Mouse (Mus musculus) left cerebral cortex, adult 2 months (tissue): ENCODE measurements at regions not wholly inside any gene's neighbourhood (a gene's known extent, or its start where the extent isn't known, plus 50 kb on each side); places are given as distances from the start of the nearest gene placed in this dataset.
A peak's percentile ranks its signal among the peaks of the same experiment; 100 is the strongest.

Experiments used
- DNase-seq, 2 experiments: peaks; one replicate each; pipeline ENCODE4 v3.0.0; 2021 to 2022; ENCODE audit warnings: low spot score in 2 of 2, mixed read lengths in 1 of 2; ENCODE audit errors: extremely low spot score in 1 of 2
- H3K27ac ChIP-seq: fragments of 200-600 bp; 2 replicates; pipeline ENCODE4 v1.8.1; 2022
- H3K4me3 ChIP-seq: fragments of 200-600 bp; 2 replicates; pipeline ENCODE4 v1.8.1; 2022
- CTCF ChIP-seq: fragments of 200-600 bp; IDR thresholded peaks from 2 replicates; pipeline ENCODE4 v1.8.1; 2022; ENCODE audit warnings: antibody characterized with exemption, mild to moderate bottlenecking, moderate library complexity
- intact Hi-C: fragments of 180-260 bp; cut with DNase I; formaldehyde crosslinking; loops from one replicate; pipeline ENCODE4 v1.15.1; 2025
- microRNA-seq, 2 experiments: library from miRNA; unstranded; fragments of <30 nt; microRNA quantifications; one replicate each; pipeline ENCODE4 v1.2.0; 2021

GRCm38 (mm10) chr4:152622022-152622777, 144.5 kb upstream of the Kcnab2 start:
- peak; percentile 24 to 58 for DNase-seq
- Histone ChIP-seq H3K4me3 (no peak overlapping the region), H3K27ac (peak overlapping the region; percentile 9; the same call in 1 of the 2 replicates)
- intact Hi-C loops, result loop anchor here (5.0 to 10.0 kb wide), 5 partner anchors 75 to 1323 kb away; no protein-coding TSS in a partner anchor
- TF ChIP-seq CTCF, result peak; percentile 11

- no peak for DNase-seq
- Histone ChIP-seq H3K4me3 (no peak overlapping the region), H3K27ac (no peak overlapping the region)
- intact Hi-C loops, result loop anchor here (5.0 kb wide), 1 partner anchor 50 kb away; no protein-coding TSS in a partner anchor
- no peak for TF ChIP-seq CTCF
These were observed 140.0 kb upstream of the Kcnab2 start for GRCm38 (mm10) chr4:152617636-152618035.

GRCm38 (mm10) chr4:152615155-152615554, 137.5 kb upstream of the Kcnab2 start:
- intact Hi-C loops, result loop anchor here (5.0 kb wide), 1 partner anchor 48 kb away; no protein-coding TSS in a partner anchor
- peak in 1 of 2 experiments; percentile 38 for DNase-seq
- TF ChIP-seq CTCF, result no peak

GRCm38 (mm10) chr4:152614356-152615100, 136.9 kb upstream of the Kcnab2 start:
- intact Hi-C loops, result loop anchor here (5.0 kb wide), 1 partner anchor 47 kb away; no protein-coding TSS in a partner anchor
- H3K27ac ChIP-seq, result peak overlapping the region; percentile 86
- H3K4me3 ChIP-seq, result no peak overlapping the region
- no peak for TF ChIP-seq CTCF
- DNase-seq, result peak; percentile 64 to 67

More at GRCm38 (mm10) chr4:152615155-152615554, 137.5 kb upstream of the Kcnab2 start:
- H3K4me3 ChIP-seq, result no peak overlapping the region
- H3K27ac ChIP-seq, result peak overlapping the region; percentile 86

Small RNAs in the stretch of these regions (microRNA-seq; reads per million reads assigned to microRNA genes)
- 0 reads per million in 2 experiments for gene Gm25779
